Mouse (Mus musculus): ENCODE results near the gene Sash1.

- TF ChIP-seq CEBPB (IDR thresholded peaks at IDR 0.05; ENCODE audit: low read depth) (no peak), CTCF (IDR thresholded peaks at IDR 0.05; ENCODE audit: control insufficient read depth, insufficient read depth, insufficient read length) (no peak), MAX (IDR thresholded peaks at IDR 0.05) (no peak)
Measured at GRCm38 (mm10) chr10:8753377-8753776, 132.5 kb downstream of the Sash1 start.

Data from C2C12 (cell line).